Mouse (Mus musculus) cortical plate, adult 2 months (tissue): ENCODE measurements around the gene Ttc28.

Experiments
- CTCF ChIP-seq: fragments of 200-500 bp; IDR thresholded peaks from 2 replicates; pipeline ENCODE4 v1.5.1; 2011; ENCODE audit warnings: mild to moderate bottlenecking, control low read depth, low read length; ENCODE audit not compliant: insufficient read depth; ENCODE audit errors: extremely low read depth
- POLR2A ChIP-seq: fragments of 200-500 bp; IDR thresholded peaks from 2 replicates; pipeline ENCODE4 v1.6.1; 2011; ENCODE audit warnings: mild to moderate bottlenecking, low read length, control low read depth; ENCODE audit not compliant: insufficient read depth; ENCODE audit errors: extremely low read depth

DNA sequence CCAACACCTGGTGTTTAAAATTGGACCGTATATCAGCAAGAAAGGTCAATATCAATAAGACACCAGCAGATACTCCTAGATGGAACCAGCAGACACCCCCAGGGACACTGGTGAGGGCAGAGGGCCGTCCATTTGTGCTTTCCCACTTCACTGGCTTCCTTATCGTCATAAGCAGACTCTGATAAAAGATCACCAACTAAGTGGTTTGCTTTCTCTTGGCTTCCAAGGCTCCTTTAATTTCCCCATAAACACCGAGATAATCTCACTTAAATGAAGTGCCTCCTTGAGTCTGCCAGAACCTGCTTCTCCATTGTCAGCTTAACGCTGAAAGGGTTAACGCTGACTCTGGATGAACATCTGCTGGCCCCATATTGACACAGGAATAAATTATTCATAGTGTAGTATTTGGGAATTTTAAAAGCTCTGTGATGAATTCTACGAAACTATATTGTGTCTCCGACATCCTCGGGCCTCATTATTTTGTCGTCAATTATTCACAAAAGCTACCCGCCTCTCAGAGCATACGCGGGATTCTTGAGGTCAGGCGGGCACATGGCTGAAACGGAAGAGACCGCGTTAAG, 175.3 kb downstream of the Ttc28 start:
- TF ChIP-seq POLR2A = no peak
- no peak for TF ChIP-seq CTCF
